ENCODE assay signal across 8 mouse cellular contexts in the genomic region with DNA sequence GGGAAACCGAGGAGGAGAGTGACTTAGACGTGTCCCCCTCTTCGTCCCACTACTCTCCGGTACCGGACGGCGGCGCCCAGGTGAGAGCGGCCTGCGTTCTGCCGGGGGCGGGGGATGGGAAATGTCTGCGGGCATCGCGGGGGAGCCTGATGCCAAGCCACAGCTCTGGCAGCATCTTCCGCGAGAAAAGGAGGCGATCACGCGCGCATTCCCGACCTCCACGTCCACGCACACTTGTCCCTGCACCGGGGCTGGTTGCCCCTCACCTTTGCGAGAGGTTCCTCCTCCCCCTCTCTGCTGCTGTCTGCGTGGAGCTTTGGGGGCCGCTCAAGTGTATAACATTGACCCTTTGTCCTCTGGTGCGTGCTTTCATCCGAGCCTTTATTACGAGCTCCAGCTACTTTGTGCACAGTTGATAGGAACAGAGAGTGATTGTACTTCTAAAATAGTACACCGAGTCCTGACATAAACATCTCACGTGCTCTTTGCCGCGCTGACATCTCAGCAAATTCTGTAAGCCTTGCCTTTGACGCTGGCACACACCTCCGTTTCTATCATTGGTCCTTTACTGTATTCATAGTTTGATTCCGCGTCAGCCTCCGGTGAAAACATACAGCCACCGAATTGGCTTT. TPM values are rescaled to one million over a fixed set of nuclear protein-coding genes. Genes with fewer than 3 reads are reported as not detected.
DNase-seq lines count a peak whose midpoint lies in the region; ATAC-seq lines count a peak whose summit lies in the region.

No protein-coding gene starts in this region.

- no peak for DNase-seq in heart, postnatal 25 days (ENCODE audit: low spot score)
- peak; percentile 64 for DNase-seq in NIH3T3 (ENCODE audit: low read depth)
- DNase-seq in forebrain, embryonic 11.5 days (ENCODE audit: low spot score), result no peak
- peak; percentile 26 for DNase-seq in lung, postnatal 36 days
- peak; percentile 14 for DNase-seq in right cerebral cortex, postnatal 4 days
- DNase-seq in gastrocnemius, postnatal 36 days, result no peak

- peak overlapping the region; percentile 77 for H3K4me3 ChIP-seq in heart, embryonic 11.5 days (ENCODE audit: low read depth, low read length)
- peak overlapping the region; percentile 78 for H3K4me3 ChIP-seq in forebrain, embryonic 11.5 days (ENCODE audit: low read depth, low read length)
- peak overlapping the region; percentile 77 for H3K4me3 ChIP-seq in kidney, embryonic 15.5 days (replicated peaks)

- H3K9ac ChIP-seq in heart, embryonic 11.5 days (ENCODE audit: low read depth, low read length), result peak overlapping the region; percentile 93
- H3K9ac ChIP-seq in forebrain, embryonic 11.5 days (ENCODE audit: low read length), result peak overlapping the region; percentile 87
- H3K9ac ChIP-seq in kidney, embryonic 15.5 days, result peak overlapping the region; percentile 77

- peak overlapping the region; percentile 67 for H3K4me2 ChIP-seq in heart, embryonic 11.5 days
- H3K4me2 ChIP-seq in forebrain, embryonic 11.5 days (ENCODE audit: low read depth, low read length, severe bottlenecking), result peak overlapping the region; percentile 55
- peak overlapping the region; percentile 68 for H3K4me2 ChIP-seq in kidney, embryonic 15.5 days

- peak overlapping the region; percentile 92 for H3K27ac ChIP-seq in heart, embryonic 11.5 days (ENCODE audit: low read depth, low read length)
- peak overlapping the region; percentile 68 for H3K27ac ChIP-seq in forebrain, embryonic 11.5 days (ENCODE audit: low read depth, low read length)
- peak overlapping the region; percentile 84 for H3K27ac ChIP-seq in kidney, embryonic 15.5 days

- intact Hi-C loops in heart, postnatal 25 days (cut with DNase I), result loop anchor here (5.0 kb wide), 2 partner anchors 57 to 262 kb away; a partner anchor contains a TSS
- intact Hi-C loops in gastrocnemius, postnatal 36 days (cut with DNase I), result loop anchor here (5.0 kb wide), 1 partner anchor 57 kb away; a partner anchor contains a TSS

- WGBS in heart, embryonic 11.5 days (ENCODE audit: insufficient replicate concordance), result under 1% methylated on average over 32 of the region's 41 CpGs
- WGBS in forebrain, embryonic 11.5 days, result under 1% methylated on average over 39 of the region's 41 CpGs
- 1% methylated on average over 41 of the region's 41 CpGs for WGBS in kidney, embryonic 15.5 days

- H3K9me3 ChIP-seq in heart, embryonic 11.5 days (replicated peaks; ENCODE audit: control insufficient read depth, low read length), result no peaks in the 10 kb centered on the region
- H3K9me3 ChIP-seq in forebrain, embryonic 11.5 days (ENCODE audit: control insufficient read depth, low read length), result no peaks in the 10 kb centered on the region
- H3K9me3 ChIP-seq in kidney, embryonic 15.5 days (replicated peaks), result no peaks in the 10 kb centered on the region

- peaks cover 14% of the 10 kb centered on the region for H3K36me3 ChIP-seq in heart, embryonic 11.5 days (ENCODE audit: control insufficient read depth, insufficient read depth, low read length)
- no peaks in the 10 kb centered on the region; the same call in 1 of the 2 replicates for H3K36me3 ChIP-seq in forebrain, embryonic 11.5 days (ENCODE audit: control insufficient read depth, insufficient read depth, low read length)
- peaks cover 28% of the 10 kb centered on the region for H3K36me3 ChIP-seq in kidney, embryonic 15.5 days

- peak; percentile 58 for ATAC-seq in heart, embryonic 11.5 days (replicated peaks; ENCODE audit: insufficient number of reproducible peaks, low FRiP score, low TSS enrichment)
- ATAC-seq in forebrain, embryonic 11.5 days (replicated peaks; ENCODE audit: low FRiP score), result peak; percentile 80
- ATAC-seq in kidney, embryonic 15.5 days (replicated peaks; ENCODE audit: low FRiP score), result peak; percentile 72

- H3K4me1 ChIP-seq in heart, embryonic 11.5 days (ENCODE audit: control insufficient read depth, insufficient read depth, low read length), result peaks cover 8% of the 10 kb centered on the region; the same call in 1 of the 2 replicates
- no peaks in the 10 kb centered on the region; the same call in 1 of the 2 replicates for H3K4me1 ChIP-seq in forebrain, embryonic 11.5 days (replicated peaks; ENCODE audit: control insufficient read depth, insufficient read depth, low read length)
- peaks cover 12% of the 10 kb centered on the region for H3K4me1 ChIP-seq in kidney, embryonic 15.5 days

- H3K27me3 ChIP-seq in heart, embryonic 11.5 days (ENCODE audit: control insufficient read depth, insufficient read depth, low read length), result no peaks in the 10 kb centered on the region
- no peaks in the 10 kb centered on the region for H3K27me3 ChIP-seq in forebrain, embryonic 11.5 days (ENCODE audit: control insufficient read depth, insufficient read depth, low read length)
- 0 out of 2 replicates have a peak, but pooled peaks cover 10% of the 10 kb centered on the region for H3K27me3 ChIP-seq in kidney, embryonic 15.5 days

RNA-seq across cellular contexts. Expression of a gene that starts 0.6 kb away (rescaled TPM):
- polyA plus RNA-seq in heart, embryonic 11.5 days (2014; fragmentation: Nextera tagmentation; extraction: Ambion mirVana), result 35.6 and 36.7 TPM in 2 replicates
- 10 to 100 TPM; 58.5 to 64.7 TPM for total RNA-seq in heart, postnatal 25 days (2021)
- 52.0 and 55.7 TPM in 2 replicates for polyA plus RNA-seq in forebrain, embryonic 11.5 days (2014; fragmentation: Nextera tagmentation; extraction: Ambion mirVana)
- 35.0 and 36.5 TPM in 2 replicates for polyA plus RNA-seq in kidney, embryonic 15.5 days (2015; fragmentation: Nextera tagmentation; extraction: Ambion mirVana)
- 10 to 100 TPM; 40.5 to 40.6 TPM for total RNA-seq in gastrocnemius, postnatal 36 days (2021)

RNA-seq across cellular contexts. Expression of a gene that starts 23.1 kb away (rescaled TPM):
- polyA plus RNA-seq in heart, embryonic 11.5 days (2014; fragmentation: Nextera tagmentation; extraction: Ambion mirVana), result 2.3 and 5.1 TPM in 2 replicates
- 10 to 100 TPM; 20.9 to 25.4 TPM for total RNA-seq in heart, postnatal 25 days (2021)
- 0.19 and 1.2 TPM in 2 replicates for polyA plus RNA-seq in forebrain, embryonic 11.5 days (2014; fragmentation: Nextera tagmentation; extraction: Ambion mirVana)
- polyA plus RNA-seq in kidney, embryonic 15.5 days (2015; fragmentation: Nextera tagmentation; extraction: Ambion mirVana), result 4.9 and 5.1 TPM in 2 replicates
- under 1 TPM; 0.54 to 0.87 TPM for total RNA-seq in gastrocnemius, postnatal 36 days (2021)

RNA-seq across cellular contexts. Expression of a gene that starts 27.0 kb away (rescaled TPM):
- polyA plus RNA-seq in heart, embryonic 11.5 days (2014; fragmentation: Nextera tagmentation; extraction: Ambion mirVana), result 6.2 and 8.3 TPM in 2 replicates
- total RNA-seq in heart, postnatal 25 days (2021), result 1 to 10 TPM; 5.9 to 6.8 TPM
- polyA plus RNA-seq in forebrain, embryonic 11.5 days (2014; fragmentation: Nextera tagmentation; extraction: Ambion mirVana), result 6.1 and 6.4 TPM in 2 replicates
- polyA plus RNA-seq in kidney, embryonic 15.5 days (2015; fragmentation: Nextera tagmentation; extraction: Ambion mirVana), result 9.0 and 9.9 TPM in 2 replicates
- total RNA-seq in gastrocnemius, postnatal 36 days (2021), result 1 to 10 TPM; 1.6 to 1.9 TPM

RNA-seq across cellular contexts. Expression of a gene that starts 57.1 kb away (rescaled TPM):
- polyA plus RNA-seq in heart, embryonic 11.5 days (2014; fragmentation: Nextera tagmentation; extraction: Ambion mirVana), result 72.5 and 74.4 TPM in 2 replicates
- total RNA-seq in heart, postnatal 25 days (2021), result 100 to 1,000 TPM in 1 of 2 experiments, 10 to 100 TPM in 1; 97.3 to 109 TPM
- 83.8 and 88.7 TPM in 2 replicates for polyA plus RNA-seq in forebrain, embryonic 11.5 days (2014; fragmentation: Nextera tagmentation; extraction: Ambion mirVana)
- polyA plus RNA-seq in kidney, embryonic 15.5 days (2015; fragmentation: Nextera tagmentation; extraction: Ambion mirVana), result 89.0 and 89.6 TPM in 2 replicates
- total RNA-seq in gastrocnemius, postnatal 36 days (2021), result 10 to 100 TPM; 47.4 to 49.0 TPM

Comparison
In these comparisons a context has a peak if more than half of its experiments do, and no peak if none do; other contexts are left out.
1. DNase-seq: peak in NIH3T3 (single experiment), lung, postnatal 36 days (single experiment) and right cerebral cortex, postnatal 4 days (single experiment); none in heart, postnatal 25 days (single experiment), forebrain, embryonic 11.5 days (single experiment) and gastrocnemius, postnatal 36 days (0 of 2).
2. Peak in every context shown above with its lines, with median percentiles within 50 percentile points of each other: ATAC-seq, H3K27ac ChIP-seq, H3K4me2 ChIP-seq, H3K4me3 ChIP-seq and H3K9ac ChIP-seq.